Mouse (Mus musculus) kidney, postnatal 36 days (tissue): ENCODE measurements around the gene Cpeb2.

Experiments used
- DNase-seq, 2 experiments: peaks; one replicate each; pipeline ENCODE4 v3.0.0; 2021 to 2022; ENCODE audit warnings: mixed read lengths in 2 of 2

Gene Cpeb2

GRCm38 (mm10) chr5:43328579-43328978 lies 95.6 kb downstream of the Cpeb2 start:
- DNase-seq: peak in 1 of 2 experiments; percentile 44

- DNase-seq: no peak
These were observed 97.3 kb downstream of the Cpeb2 start for GRCm38 (mm10) chr5:43330260-43330659.

- no peak for DNase-seq
These were observed 101.5 kb downstream of the Cpeb2 start for GRCm38 (mm10) chr5:43334469-43334868.

GRCm38 (mm10) chr5:43337212-43337611 lies 104.2 kb downstream of the Cpeb2 start:
- no peak for DNase-seq

GRCm38 (mm10) chr5:43338771-43339475 lies 106.0 kb downstream of the Cpeb2 start:
- DNase-seq: peak in 1 of 2 experiments; percentile 26
